Mouse (Mus musculus) midbrain, embryonic 14.5 days (tissue): ENCODE data around the gene Ttc37. TPM values are rescaled to one million over a fixed set of nuclear protein-coding genes. Genes with fewer than 3 reads are reported as not detected.
A peak's percentile ranks its signal among the peaks of the same experiment; 100 is the strongest.

Experiments
- ATAC-seq: fragments of 200-750 bp; cut with Nextera tagmentation; 2 replicates; pipeline ENCODE4 v1.8.0; 2017; ENCODE audit warnings: moderate number of reproducible peaks, moderate library complexity; ENCODE audit not compliant: low FRiP score, low TSS enrichment
- DNase-seq: peaks from one replicate; pipeline ENCODE4 v3.0.0-alpha.2; 2015
- H3K27ac ChIP-seq: fragments of 300-500 bp; sonication (generic); replicated peaks from 2 replicates; pipeline ENCODE4 v1.5.1; 2014; ENCODE audit warnings: mild to moderate bottlenecking, low read depth, low read length, moderate library complexity
- H3K27me3 ChIP-seq: fragments of 300-500 bp; sonication (generic); 2 replicates; pipeline ENCODE4 v1.6.1; 2014; ENCODE audit warnings: low read length, control low read depth, mixed read lengths; ENCODE audit not compliant: control insufficient read depth, insufficient read depth
- H3K36me3 ChIP-seq: fragments of 300-500 bp; sonication (generic); 2 replicates; pipeline ENCODE4 v1.6.1; 2014; ENCODE audit warnings: low read length, control low read depth; ENCODE audit not compliant: control insufficient read depth, insufficient read depth
- H3K4me1 ChIP-seq: fragments of 300-500 bp; sonication (generic); 2 replicates; pipeline ENCODE4 v1.6.1; 2014; ENCODE audit warnings: mild to moderate bottlenecking, antibody characterized with exemption, low read length, control low read depth; ENCODE audit not compliant: control insufficient read depth, insufficient read depth
- H3K4me2 ChIP-seq: fragments of 300-500 bp; sonication (generic); 2 replicates; pipeline ENCODE4 v1.6.1; 2014; ENCODE audit warnings: mild to moderate bottlenecking, low read length, moderate library complexity
- H3K4me3 ChIP-seq: fragments of 300-500 bp; sonication (generic); replicated peaks from 2 replicates; pipeline ENCODE4 v1.5.1; 2014; ENCODE audit warnings: low read depth, low read length
- H3K9ac ChIP-seq: fragments of 300-500 bp; sonication (generic); replicated peaks from 2 replicates; pipeline ENCODE4 v1.6.1; 2014; ENCODE audit warnings: mild to moderate bottlenecking, low read length, moderate library complexity
- H3K9me3 ChIP-seq: fragments of 300-500 bp; sonication (generic); 2 replicates; pipeline ENCODE4 v1.6.1; 2016; ENCODE audit warnings: low read length, control low read depth, mixed read lengths; ENCODE audit not compliant: control insufficient read depth
- WGBS: fragments of 180-500 bp; shearing (Covaris S2); extraction: QIAGEN DNeasy Blood & Tissue Kit; methylation state at CpG from one replicate; pipeline ENCODE4 v1.1.7; 2014; 5-methylcytosine and 5-hydroxymethylcytosine counted together
- polyA plus RNA-seq: library from polyadenylated mRNA; unstranded; fragments of >200 nt; fragmentation: Nextera tagmentation; extraction: Ambion mirVana; gene quantifications from 2 replicates; pipeline ENCODE4 v1.2.1, GENCODE M21; 2014

Ttc37 gene
- 12.3 and 16.1 TPM in 2 replicates for polyA plus RNA-seq

DNA sequence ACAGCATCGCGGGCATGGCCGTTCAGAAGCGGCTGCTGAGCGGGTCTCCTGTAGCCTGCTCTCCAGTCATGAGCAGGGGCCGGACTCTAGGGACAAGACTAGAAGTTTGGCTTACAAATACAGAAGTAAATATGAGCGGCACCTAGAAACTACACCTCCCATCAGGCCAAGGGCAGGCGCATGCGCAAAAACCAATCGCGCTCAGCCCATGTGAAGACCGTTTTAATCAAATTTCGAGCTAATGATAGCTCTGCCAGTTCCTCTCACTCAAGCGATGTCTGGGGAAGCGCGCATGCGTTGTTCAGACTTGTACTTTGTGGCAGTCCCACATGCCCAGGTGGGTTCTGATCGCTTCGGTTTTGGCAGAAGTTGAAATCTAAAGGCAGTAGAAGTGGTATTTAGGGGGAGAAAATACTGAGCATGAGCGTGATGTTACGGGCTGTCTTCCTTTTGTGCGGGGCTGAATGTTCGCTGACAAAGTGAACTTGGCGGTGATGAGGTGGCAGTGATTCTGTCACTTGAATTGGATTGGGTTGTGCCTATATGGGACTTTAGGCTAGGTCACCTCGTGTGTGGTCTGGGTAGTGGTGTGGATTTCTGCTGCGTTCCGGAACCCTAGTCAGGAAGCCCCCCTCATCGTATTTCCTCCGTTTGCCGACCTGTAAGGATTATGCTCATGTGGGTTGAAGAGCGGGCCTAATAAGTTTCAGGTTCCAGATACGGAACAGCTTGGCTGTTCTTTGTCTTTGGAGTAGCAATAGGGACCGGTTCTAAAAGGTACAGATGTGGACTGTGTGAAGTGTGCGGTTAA lies at the start of gene Ttc37, which contains the start of gene Arsk:
Gene Ttc37, plus strand, starts transcription at position 242 of the 811 bp plus-strand sequence.
Gene Arsk, minus strand, starts transcription at position 168 of the 811 bp plus-strand sequence.
- Histone ChIP-seq H3K27me3 (no peaks in the 10 kb centered on the region), H3K27ac (peak within 1 kb of the TSS; percentile 72)

DNA sequence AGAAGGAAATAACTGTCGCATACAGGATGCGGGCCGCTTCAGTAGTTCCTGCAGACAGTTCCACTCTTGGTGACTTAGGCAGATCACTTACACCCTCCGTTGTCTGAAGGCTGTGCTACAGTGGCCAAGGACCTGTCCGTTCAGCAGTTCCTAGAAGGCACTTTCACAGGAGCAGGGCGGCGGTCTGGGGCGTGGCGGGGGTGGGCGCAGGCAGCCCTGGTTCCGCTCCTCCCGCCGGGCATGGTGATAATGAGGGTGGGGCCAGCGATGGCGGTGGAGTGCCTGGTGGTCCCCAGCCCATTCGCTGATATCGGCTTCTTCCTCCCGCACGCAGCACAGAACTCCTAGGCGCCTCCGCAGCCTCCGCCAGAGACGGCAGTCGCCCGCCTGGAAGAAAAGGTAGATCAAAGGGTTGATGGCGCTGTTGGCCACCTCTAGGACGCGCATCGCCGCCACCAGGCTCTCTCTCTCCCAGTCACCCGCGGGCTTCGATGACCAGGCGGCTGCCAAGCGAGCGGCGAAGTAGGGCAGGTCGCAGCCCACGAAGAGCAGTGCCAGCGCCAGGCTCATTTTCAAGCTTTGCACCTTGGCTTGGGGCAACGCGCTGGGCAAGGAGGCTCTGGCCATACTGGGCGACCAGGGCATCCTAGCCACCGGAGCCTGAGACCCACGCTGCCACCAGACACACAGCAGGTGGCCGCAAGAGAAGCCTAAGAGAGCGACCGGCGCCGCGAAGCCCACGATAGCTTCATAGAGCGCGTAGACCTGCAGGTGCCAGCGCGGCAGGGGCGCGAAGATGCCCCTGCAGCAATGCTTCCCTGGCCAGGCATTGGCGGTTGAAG lies 42.9 kb upstream of the Ttc37 start:
- 1% methylated on average over 59 of the region's 59 CpGs for WGBS

More for the DNA sequence above, at the start of gene Ttc37, which contains the start of gene Arsk:
- H3K4me2 ChIP-seq = peak within 1 kb of the TSS; percentile 77
- WGBS = 1% methylated on average over 34 of the region's 34 CpGs
- H3K9ac ChIP-seq = peak within 1 kb of the TSS; percentile 60
- peak within 1 kb of the TSS; percentile 52 for H3K4me3 ChIP-seq
- no peaks in the 10 kb centered on the region for H3K9me3 ChIP-seq
- H3K4me1 ChIP-seq = peaks cover 4% of the 10 kb centered on the region; the same call in 1 of the 2 replicates
- DNase-seq = peak; percentile 98
- H3K36me3 ChIP-seq = no peaks in the 10 kb centered on the region
- ATAC-seq = peak; percentile 96

DNA sequence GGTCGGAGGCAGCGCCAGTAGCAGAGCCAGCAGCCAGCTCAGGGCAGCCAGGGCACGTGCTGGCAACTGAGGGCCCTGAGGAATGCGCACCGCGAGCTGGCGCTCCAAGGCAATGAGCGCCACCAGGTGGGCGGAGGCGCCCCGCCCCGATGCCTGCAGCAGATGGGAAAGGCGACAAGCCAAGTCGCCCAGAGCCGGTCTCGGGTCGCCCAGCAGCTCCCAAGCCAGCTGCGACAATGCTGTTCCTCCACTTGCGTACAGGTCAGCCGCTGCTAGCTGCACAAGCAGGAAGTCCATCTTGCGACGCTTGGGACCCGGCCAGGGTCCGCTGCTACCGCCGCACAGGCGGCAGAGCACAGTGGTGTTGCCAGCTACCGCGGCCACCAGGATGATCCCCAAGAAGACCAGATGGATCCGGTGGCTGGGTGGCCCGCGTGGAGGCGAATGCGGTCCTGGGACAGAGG lies 42.2 kb upstream of the Ttc37 start:
- WGBS = under 1% methylated on average over 34 of the region's 34 CpGs
- Histone ChIP-seq H3K36me3 (no peaks in the 10 kb centered on the region), H3K4me3 (peak overlapping the region; percentile 57), H3K27ac (no peak overlapping the region), H3K4me1 (peaks cover 10% of the 10 kb centered on the region; the same call in 1 of the 2 replicates), H3K4me2 (peak overlapping the region; percentile 100), H3K9ac (peak overlapping the region; percentile 60), H3K9me3 (no peaks in the 10 kb centered on the region), H3K27me3 (peaks cover 37% of the 10 kb centered on the region)
- DNase-seq = peak; percentile 87
- peak; percentile 92 for ATAC-seq

More for the DNA sequence above, 42.9 kb upstream of the Ttc37 start:
- peaks cover 37% of the 10 kb centered on the region for H3K27me3 ChIP-seq
- no peaks in the 10 kb centered on the region for H3K9me3 ChIP-seq
- 0 out of 2 replicates have a peak overlapping the region, but pooled peaks have one; percentile 20 for H3K27ac ChIP-seq
- peak; percentile 74 for ATAC-seq
- H3K36me3 ChIP-seq = no peaks in the 10 kb centered on the region
- DNase-seq = peak; percentile 72
- H3K4me1 ChIP-seq = peaks cover 10% of the 10 kb centered on the region; the same call in 1 of the 2 replicates
- H3K4me2 ChIP-seq = peak overlapping the region; percentile 100
- H3K4me3 ChIP-seq = peak overlapping the region; percentile 57
- peak overlapping the region; percentile 60 for H3K9ac ChIP-seq

DNA sequence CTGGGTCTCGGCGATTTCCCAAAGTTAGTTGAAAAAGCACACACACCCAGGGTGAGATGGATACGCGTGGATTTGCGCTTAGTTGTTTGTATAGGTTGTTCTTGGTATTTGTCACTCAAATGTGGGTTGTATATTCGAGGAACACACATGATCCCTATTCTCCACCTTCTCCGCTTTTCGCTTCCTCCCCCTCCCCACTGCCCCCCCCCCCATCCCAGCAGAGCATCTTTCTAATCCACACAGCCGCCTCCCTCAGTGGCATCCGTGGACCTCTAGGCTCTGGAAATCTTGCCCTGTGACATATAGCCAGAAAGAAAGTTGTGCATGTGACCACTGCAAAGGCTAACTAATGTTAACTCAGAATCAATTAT lies 41.7 kb upstream of the Ttc37 start, which contains the start of gene Gpr150:
Gene Gpr150, minus strand, starts transcription at position 101 of the 371 bp plus-strand sequence.
- H3K9me3 ChIP-seq = no peaks in the 10 kb centered on the region
- H3K4me1 ChIP-seq = peaks cover 10% of the 10 kb centered on the region; the same call in 1 of the 2 replicates
- 9% methylated on average over 10 of the region's 10 CpGs for WGBS
- H3K9ac ChIP-seq = peak within 1 kb of the TSS; percentile 60
- DNase-seq (no peak), ATAC-seq (peak; percentile 1; the same call in 1 of the 2 replicates)
- peak within 1 kb of the TSS; percentile 100 for H3K4me2 ChIP-seq
- H3K27ac ChIP-seq = 0 out of 2 replicates have a peak within 1 kb of the TSS, but pooled peaks have one; percentile 20
- peak within 1 kb of the TSS; percentile 57 for H3K4me3 ChIP-seq
- no peaks in the 10 kb centered on the region for H3K36me3 ChIP-seq
- H3K27me3 ChIP-seq = peaks cover 37% of the 10 kb centered on the region

DNA sequence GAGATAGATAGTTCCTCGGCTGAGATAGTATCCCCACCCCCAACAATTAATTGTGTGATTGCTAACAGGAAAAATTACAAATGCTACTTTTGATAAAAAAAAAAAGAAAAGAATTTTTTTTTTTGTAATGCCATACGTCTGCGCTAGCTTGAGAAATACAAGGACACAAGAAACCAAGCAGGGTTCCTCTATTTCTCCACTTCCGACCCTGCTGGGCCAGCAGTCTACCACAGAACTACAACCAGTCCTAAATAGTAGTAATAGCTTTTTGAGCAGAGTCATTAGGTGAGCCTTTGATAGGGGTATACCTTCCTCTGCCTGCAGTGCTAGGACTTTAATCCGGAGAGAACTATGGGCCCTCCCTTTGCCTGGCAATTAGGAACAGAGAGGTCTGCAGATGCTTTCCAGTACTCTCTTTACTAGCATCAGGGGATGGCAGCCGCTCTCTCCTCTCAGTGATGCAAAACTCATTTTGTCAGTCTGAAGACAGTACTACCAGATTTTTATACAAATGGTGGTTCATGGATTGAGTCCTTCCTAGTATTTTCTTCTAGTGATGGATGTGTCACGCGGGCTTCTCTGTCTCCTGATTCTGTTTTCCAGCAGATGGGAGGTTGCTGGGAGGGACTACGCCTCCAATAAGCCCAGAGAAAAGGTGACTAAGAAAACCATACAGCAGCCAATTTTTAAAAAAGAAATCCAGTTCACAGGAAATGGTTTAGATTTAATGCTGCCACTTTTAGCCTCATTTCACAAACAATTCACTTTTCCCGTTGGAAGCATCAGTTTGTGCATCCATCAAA lies 41.1 kb upstream of the Ttc37 start:
- 75% methylated on average over 10 of the region's 10 CpGs for WGBS
- H3K27ac ChIP-seq = no peak overlapping the region
- H3K27me3 ChIP-seq = peaks cover 37% of the 10 kb centered on the region
- no peak overlapping the region for H3K9ac ChIP-seq
- ATAC-seq (no peak), DNase-seq (no peak)
- peak overlapping the region; percentile 57; the same call in 1 of the 2 replicates for H3K4me3 ChIP-seq
- H3K4me1 ChIP-seq = peaks cover 10% of the 10 kb centered on the region; the same call in 1 of the 2 replicates
- H3K9me3 ChIP-seq = no peaks in the 10 kb centered on the region
- no peak overlapping the region for H3K4me2 ChIP-seq
- 0 out of 2 replicates have a peak, but pooled peaks cover 3% of the 10 kb centered on the region for H3K36me3 ChIP-seq

DNA sequence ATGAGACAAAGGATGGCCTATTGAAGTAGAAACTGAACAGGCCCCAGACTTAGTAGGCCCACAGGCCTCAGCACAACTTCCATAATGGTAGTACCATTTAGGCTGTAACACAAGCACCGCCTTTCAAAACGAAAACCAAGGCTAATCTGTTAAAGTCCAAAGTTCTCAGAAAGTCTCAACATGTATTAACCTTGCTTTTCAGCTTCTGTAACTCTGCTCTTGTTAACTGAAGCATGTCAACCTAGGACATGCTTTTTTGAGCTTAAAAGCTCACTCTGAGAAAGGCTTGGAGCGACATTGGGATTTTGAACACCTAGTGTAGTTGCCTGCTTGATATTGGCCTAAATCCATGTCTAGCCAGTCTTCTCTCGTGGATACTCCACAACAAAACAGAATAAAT lies 38.9 kb upstream of the Ttc37 start:
- no peak overlapping the region for H3K27ac ChIP-seq
- 0 out of 2 replicates have a peak, but pooled peaks cover 3% of the 10 kb centered on the region for H3K36me3 ChIP-seq
- no peak overlapping the region for H3K4me2 ChIP-seq
- ATAC-seq = no peak
- no peaks in the 10 kb centered on the region for H3K9me3 ChIP-seq
- no peak overlapping the region for H3K4me3 ChIP-seq
- no peak for DNase-seq
- peaks cover 10% of the 10 kb centered on the region; the same call in 1 of the 2 replicates for H3K4me1 ChIP-seq
- peaks cover 30% of the 10 kb centered on the region for H3K27me3 ChIP-seq
- 88% methylated on average over 4 of the region's 4 CpGs for WGBS
- no peak overlapping the region for H3K9ac ChIP-seq

DNA sequence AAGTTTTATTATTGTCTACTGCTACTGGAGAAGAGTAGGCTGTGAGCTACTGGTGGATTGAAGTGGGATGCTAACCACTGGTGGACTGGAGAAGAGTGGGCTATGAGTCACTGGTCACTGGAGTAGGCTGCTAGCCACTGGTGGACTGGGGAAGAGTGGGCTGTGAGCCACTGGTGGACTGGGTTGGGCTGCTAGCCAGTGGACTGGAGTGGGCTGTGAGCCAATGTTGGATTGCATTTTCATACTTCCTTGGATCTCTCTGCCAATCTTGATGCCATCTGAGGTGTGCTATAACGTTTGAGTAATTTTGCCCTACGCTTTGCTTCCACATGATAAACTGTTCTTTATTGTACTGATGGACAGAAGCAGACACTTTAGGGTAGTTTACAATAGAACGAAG lies 36.4 kb upstream of the Ttc37 start:
- 0 out of 2 replicates have a peak, but pooled peaks cover 3% of the 10 kb centered on the region for H3K36me3 ChIP-seq
- H3K9me3 ChIP-seq = no peaks in the 10 kb centered on the region
- H3K4me2 ChIP-seq = no peak overlapping the region
- no peak overlapping the region for H3K4me3 ChIP-seq
- no peak overlapping the region for H3K27ac ChIP-seq
- peaks cover 12% of the 10 kb centered on the region; the same call in 1 of the 2 replicates for H3K27me3 ChIP-seq
- no peak overlapping the region for H3K9ac ChIP-seq
- no peaks in the 10 kb centered on the region for H3K4me1 ChIP-seq
- DNase-seq (no peak), ATAC-seq (no peak)
- 95% methylated on average over 3 of the region's 3 CpGs for WGBS
